Mouse (Mus musculus) layer of hippocampus, adult 18-20 months (tissue): Measurements from ENCODE around the gene Kcnip4. TPM values are rescaled to one million over a fixed set of nuclear protein-coding genes. Genes with fewer than 3 reads are reported as not detected.

Source experiments
- DNase-seq, 2 experiments: peaks; one replicate each; pipeline ENCODE4 v3.0.0; 2022; ENCODE audit warnings: low spot score in 2 of 2
- long read RNA-seq: library from polyadenylated mRNA; stranded (forward); transcript quantifications from one replicate; pipeline ENCODE4 v2.0.0, GENCODE M21; 2021
- total RNA-seq, 2 experiments: library from RNA; stranded (reverse); gene quantifications; 2 replicates each; pipeline ENCODE4 v1.2.3; 2021

Gene Kcnip4
- 10 to 100 TPM; 56.3 to 58.4 TPM for total RNA-seq
- long read RNA-seq, partial matches to known transcripts = 37 of 44 reads
- long read RNA-seq, other reads (novel, unspliced or antisense) = 6 of 44 reads

DNA sequence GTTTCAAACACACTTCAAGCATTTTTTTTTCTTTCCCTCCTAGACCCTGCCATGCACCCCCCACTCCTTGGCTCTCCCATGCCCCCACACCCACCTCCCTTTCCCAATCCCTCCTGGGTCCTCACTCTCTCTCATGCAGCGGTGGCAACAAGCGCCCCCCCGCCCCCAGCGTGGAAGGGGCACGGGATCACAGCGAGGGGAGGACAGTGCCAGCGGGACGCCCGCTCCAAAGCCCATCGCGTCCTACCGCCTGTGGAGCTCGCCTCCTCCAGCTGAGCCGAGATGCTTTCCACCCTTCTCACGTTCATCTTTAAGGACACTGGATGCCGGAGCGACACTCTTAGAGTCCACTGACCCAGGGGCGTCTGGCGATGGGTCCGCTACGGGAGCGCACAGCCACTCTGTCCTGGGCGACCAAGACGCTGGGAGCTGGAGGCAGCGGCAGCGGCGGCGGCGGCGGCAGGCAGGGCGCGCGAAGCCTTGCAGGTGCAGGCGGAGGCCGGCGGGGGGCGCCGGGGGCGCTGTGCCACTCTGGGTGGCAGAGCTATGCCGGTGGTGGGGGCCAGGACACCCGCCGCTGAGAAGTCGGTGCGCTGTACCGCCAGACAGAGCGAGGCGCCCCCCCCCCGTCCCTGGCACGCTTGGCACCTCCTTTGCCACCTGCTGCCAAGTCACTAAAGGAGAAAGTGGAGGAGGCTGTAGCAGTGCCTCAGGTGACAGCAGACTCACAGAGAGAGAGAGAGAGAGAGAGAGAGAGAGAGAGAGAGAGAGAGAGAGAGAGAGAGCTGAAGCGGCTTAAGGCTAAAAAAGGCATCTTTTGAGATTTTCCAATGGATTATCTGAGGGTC, at the start of gene Kcnip4:
TSS of gene Kcnip4 (minus strand) at position 514 of the 848 bp plus-strand sequence.
- DNase-seq = peak; percentile 80 to 88

- DNase-seq = no peak
Measured at GRCm38 (mm10) chr5:49571876-49572275, 47.2 kb upstream of the Kcnip4 start.

- no peak for DNase-seq
Measured at GRCm38 (mm10) chr5:49563751-49564150, 39.0 kb upstream of the Kcnip4 start.

- DNase-seq = no peak
Measured at GRCm38 (mm10) chr5:49557436-49557835, 32.7 kb upstream of the Kcnip4 start.

DNA sequence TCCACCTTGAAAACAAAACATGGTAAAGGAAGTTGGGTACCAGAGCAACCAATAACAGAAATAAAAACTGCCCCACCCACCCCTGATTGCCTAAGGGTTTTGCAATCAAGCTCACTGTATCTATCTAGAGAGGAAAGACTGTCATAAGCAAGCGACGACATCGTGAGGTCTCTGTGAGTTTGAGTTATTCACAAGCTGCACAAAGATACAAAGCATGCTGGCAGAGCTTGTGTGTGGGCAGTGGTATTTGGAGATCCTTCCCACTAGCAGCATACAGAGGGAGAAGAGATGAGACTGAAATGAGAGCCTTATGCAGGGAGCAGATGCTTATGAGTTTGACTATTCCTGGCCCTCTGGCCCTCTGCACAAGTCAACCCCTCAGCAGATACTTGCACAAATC, 23.2 kb upstream of the Kcnip4 start:
- DNase-seq = peak; percentile 76 to 89

- no peak for DNase-seq
Measured at GRCm38 (mm10) chr5:49529362-49529761, 4.7 kb upstream of the Kcnip4 start.

DNA sequence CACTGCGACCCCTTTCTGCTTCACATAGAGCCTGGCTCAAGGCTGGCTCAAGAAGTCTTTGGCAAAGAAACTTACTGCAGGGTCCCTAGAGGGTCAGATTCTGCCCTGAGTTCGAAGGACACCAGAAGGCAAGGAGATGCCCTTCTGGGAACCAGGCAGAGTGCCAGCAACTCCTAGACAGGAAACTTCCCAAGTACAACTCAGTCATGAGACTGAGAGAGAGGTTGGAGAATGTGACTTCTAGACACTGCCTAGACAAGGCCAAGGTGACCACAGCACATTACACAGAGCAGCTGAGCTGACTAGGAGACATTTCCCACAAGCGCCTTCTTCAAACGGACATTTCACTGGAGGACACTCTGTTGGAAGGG, 520 bp upstream of the Kcnip4 start:
- DNase-seq = peak in 1 of 2 experiments; percentile 11

- peak in 1 of 2 experiments; percentile 50 for DNase-seq
Measured at GRCm38 (mm10) chr5:49523997-49524393, 712 bp downstream of the Kcnip4 start.

- DNase-seq = no peak
Measured at GRCm38 (mm10) chr5:49522986-49523385, 1.7 kb downstream of the Kcnip4 start.

- no peak for DNase-seq
Measured at GRCm38 (mm10) chr5:49498743-49499142, 26.0 kb downstream of the Kcnip4 start.

DNA sequence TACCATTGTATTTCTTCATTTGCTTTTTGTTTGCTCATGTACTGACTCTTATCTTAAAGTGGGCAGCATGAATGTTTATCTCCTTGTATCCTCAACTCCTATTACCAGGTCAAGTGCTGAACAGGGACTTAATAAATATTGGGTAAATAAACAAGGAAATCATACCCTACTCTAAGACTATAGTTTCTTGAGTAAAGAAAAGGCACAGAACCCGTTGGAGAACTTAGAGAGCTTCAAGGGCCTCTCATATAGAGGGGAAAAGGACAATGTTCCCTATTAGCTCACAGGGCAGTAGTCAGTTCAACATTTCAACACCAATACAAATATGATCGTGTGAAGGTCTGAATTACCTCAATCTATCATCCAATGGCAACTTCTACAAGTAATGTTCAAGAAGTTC, 37.4 kb downstream of the Kcnip4 start:
- no peak for DNase-seq

- DNase-seq = peak in 1 of 2 experiments; percentile 41
Measured at GRCm38 (mm10) chr5:49470738-49471137, 54.0 kb downstream of the Kcnip4 start.

GRCm38 (mm10) chr5:49460643-49461276, 63.9 kb downstream of the Kcnip4 start:
- peak in 1 of 2 experiments; percentile 26 for DNase-seq

- DNase-seq = no peak
Measured at GRCm38 (mm10) chr5:49453100-49453499, 71.6 kb downstream of the Kcnip4 start.

DNA sequence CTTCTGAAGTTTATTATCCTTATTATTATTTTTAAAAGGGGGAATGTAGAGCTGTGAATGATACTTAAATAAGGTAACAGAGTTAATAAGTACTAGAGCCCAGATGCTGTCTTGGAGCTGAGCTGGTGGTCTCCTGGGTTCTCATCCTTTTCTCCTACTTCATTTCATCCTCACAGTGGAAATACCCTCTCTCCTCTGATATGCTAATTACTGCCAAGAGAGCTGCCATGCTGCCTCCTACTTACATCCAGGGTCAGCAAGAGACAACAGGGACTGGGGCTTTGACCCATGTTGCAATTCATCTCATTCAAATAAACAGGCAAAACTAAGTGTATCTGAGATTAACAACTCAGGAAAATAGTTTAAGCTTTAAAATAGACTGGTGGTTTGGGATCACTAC, 73.4 kb downstream of the Kcnip4 start:
- no peak for DNase-seq

GRCm38 (mm10) chr5:49450876-49451275, 73.8 kb downstream of the Kcnip4 start:
- peak in 1 of 2 experiments; percentile 58 for DNase-seq

- no peak for DNase-seq
Measured at GRCm38 (mm10) chr5:49437236-49437635, 87.5 kb downstream of the Kcnip4 start.

- no peak for DNase-seq
Measured at GRCm38 (mm10) chr5:49427689-49428088, 97.0 kb downstream of the Kcnip4 start.

DNA sequence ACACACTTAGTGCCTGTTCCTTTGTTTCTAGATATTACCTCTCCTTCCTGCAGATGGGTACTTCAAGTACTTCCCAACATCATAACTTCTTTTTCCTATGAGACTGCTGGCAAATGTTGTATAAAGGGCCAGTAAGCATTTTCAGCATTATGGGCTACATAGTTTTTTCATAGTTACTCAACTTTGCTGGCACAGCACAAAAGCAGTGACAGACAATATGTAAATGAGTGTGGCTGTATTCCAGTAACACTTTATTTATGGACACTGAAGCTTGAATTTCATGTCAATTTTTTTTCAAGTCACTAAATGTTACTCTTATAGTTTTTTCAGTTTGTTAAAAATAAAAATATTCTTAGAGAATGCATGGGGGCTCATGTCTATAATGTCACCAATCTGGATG, 105.0 kb downstream of the Kcnip4 start:
- DNase-seq = peak in 1 of 2 experiments; percentile 51

GRCm38 (mm10) chr5:49408351-49408750, 116.4 kb downstream of the Kcnip4 start:
- DNase-seq = no peak

DNA sequence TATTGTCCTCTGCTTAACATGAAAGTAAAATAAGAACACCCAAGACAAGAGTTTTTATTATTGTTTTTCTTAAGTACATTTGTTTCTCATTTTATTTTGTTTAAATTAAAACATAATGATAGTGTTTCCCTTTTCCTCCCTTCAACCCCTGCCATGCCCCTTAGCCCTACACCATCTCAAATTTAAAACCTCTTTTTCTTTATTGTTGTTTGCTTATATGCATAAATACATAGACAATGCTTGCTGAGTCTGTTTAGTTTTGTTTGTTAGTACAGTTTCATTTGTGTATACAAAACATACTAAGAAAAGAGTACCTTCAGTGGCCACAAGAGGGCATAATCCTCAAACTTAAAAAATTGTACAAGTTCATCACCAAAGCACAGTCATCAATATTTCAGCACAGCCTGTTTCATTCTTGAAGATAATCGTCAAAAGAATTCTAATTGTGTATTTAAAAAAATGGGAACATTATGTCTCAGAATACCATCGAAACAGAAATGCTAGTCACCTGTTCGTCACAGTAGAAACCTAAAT, 154.1 kb downstream of the Kcnip4 start:
- peak in 1 of 2 experiments; percentile 84 for DNase-seq
